Mouse (Mus musculus) right cerebral cortex, postnatal 10 days (tissue): Measurements from ENCODE around the gene Nmrk2.

Experiments
- DNase-seq, 2 experiments: peaks; one replicate each; pipeline ENCODE4 v3.0.0; 2021; ENCODE audit warnings: low spot score in 2 of 2

Gene Nmrk2

GRCm38 (mm10) chr10:81216810-81217209, 15.0 kb upstream of the Nmrk2 start:
- DNase-seq: no peak

- DNase-seq: no peak
Observed at GRCm38 (mm10) chr10:81216260-81216659, 14.4 kb upstream of the Nmrk2 start.

- no peak for DNase-seq
Observed at GRCm38 (mm10) chr10:81210154-81210553, 8.3 kb upstream of the Nmrk2 start.

- peak in 1 of 2 experiments; percentile 55 for DNase-seq
Observed at GRCm38 (mm10) chr10:81204137-81204536, 2.3 kb upstream of the Nmrk2 start.

DNA sequence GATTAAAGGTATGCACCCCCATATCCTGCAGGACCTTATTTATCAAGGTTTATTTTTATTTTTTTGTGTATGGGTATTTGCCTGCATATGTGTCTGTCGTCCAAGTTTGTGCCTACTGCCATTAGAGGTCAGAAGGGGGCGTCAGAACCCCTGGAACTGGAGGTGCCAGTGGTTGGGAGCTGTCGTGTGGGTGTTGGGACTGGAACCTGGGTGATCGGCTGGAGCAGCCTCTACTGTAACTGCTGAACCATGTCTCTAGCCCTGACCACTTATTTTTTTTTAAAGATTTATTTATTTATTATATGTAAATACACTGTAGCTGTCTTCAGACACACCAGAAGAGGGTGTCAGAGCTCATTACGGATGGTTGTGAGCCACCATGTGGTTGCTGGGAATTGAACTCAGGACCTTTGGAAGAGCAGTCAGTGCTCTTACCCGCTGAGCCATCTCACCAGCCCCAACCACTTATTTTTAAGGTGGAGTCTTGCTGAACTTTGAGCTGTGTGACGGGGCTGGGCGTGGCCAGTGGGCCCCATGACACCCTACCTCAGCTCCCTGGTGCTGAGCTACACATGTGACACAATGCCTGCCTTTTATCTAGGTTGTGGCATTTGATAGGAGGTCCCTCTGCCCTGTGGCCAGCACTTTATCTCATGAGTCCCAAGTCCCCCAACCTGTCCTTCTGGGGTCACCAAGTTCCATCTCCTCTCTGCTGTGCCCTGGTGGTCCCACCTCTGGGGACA, 1.3 kb upstream of the Nmrk2 start:
- no peak for DNase-seq

DNA sequence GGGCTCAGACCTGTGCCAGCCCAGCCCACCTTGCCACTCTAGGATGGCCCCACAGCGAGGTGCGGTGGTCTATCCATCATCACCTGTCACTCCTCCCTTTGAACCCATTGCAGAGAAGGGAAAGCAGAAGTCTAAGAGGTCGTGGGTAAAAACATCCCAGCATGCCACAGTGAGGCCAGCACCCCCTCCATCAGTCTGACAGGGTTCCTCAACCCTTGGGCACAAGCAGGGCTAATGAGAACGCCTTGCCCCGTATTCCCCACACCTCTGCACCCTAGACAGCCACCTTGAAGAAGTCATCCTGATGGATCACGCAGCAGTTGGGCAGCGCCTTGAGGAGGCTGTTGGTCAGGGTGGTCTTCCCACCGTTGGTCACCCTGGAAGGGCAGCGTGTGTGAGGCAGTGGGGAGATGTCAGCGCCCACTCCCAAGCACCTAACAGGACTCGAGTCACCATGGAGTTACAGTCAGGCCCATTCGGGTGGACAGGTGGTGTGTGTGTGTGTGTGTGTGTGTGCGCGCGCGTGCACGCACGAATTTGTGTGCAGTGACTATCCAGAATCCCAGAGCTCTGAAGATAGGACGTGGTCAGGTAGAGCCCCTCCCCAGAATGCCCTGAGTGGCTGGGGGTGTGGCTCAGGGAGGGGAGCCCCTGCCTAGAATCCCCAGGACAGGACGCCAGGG, 1.1 kb downstream of the Nmrk2 start:
- no peak for DNase-seq

- DNase-seq: no peak
Observed at GRCm38 (mm10) chr10:81200141-81200540, 1.7 kb downstream of the Nmrk2 start.

GRCm38 (mm10) chr10:81198990-81199389, 2.9 kb downstream of the Nmrk2 start:
- DNase-seq: no peak

GRCm38 (mm10) chr10:81198230-81198629, 3.6 kb downstream of the Nmrk2 start:
- DNase-seq: peak; percentile 75 to 78

DNA sequence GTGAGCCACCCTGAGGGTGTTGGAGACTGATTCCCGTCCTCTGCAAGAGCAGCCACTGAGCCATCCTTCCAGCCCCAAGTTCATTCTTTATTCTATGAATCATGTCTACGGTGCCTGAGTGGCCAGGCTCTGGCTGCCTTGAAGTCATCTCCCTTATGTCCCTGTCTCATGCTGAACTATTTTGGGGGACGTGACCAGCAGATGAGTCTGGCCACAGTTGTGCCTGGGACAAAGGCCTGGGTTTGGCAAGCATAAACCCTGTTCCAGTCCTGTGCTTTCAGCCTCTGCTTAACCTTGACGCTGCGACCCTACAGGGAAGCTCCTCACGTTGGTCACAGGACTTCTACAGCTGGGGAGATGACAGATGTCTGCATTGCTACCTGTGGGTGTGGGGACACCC, 4.5 kb downstream of the Nmrk2 start:
- DNase-seq: no peak

DNA sequence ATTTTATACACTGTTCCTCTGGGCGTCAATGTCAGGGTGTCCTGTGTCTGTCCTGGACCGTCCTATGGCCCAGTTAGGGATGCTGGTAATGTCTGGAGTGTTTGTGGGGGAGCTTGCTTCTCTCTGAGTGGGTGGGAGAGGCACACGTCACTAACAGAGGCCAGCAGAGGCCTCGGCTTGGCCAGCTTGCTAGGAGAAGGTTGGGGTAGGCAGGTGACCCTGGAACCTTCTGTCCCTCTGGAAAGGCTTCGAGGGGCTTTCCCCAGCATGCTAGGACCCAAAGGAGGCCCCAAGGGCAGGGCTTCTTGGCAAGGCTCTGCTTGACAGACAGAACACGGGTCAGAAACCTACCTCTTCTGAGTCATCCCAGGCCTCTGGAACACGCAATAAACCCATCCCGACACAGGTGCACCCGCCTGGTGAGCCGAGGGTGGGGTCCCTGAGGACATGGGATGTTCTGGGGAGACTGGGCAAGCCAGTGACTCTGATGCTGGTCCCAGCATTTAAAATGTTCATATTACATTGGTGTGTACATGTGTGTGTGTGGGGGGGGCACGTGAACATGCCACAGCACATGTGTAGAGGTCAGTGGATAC, 5.3 kb downstream of the Nmrk2 start:
- no peak for DNase-seq

GRCm38 (mm10) chr10:81195300-81195699, 6.6 kb downstream of the Nmrk2 start:
- peak in 1 of 2 experiments; percentile 50 for DNase-seq

DNA sequence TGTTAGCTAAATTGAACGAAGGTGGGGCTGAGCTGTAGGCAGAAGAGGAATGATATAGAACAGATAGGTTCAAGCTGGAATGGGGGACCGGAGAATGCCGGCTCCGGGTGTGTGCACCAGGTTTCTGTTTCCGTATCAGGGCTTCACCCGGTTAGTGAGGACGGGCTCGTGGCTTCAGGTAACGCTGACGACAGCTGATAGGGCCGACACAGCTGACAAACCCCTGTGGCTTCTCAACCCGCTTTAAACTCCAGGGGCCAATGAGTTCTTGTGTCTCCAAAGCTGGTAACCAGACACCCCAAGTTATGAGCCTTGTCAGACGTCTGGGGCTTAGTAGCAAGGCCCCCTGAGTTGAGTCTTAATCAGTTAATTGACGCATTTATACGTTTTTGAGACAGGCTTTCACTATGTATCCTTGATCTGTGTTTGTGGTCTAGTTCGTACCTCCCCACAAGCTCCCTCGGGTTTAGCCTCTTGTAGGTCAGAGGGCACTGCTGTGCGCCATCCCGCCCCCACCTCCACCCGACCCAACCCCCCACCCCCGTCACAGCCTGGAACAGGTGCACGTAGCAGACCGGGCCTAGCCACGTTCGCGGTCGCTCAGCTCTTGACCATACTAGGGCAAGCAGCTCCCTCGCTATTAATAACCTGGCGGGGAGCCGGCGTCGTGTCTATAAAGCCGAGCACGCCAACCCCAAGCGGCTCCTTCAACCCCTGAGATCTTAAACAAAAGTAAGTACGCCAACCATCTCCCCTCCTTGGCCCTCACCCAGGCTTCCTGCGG, 7.7 kb downstream of the Nmrk2 start:
- DNase-seq: peak in 1 of 2 experiments; percentile 64

GRCm38 (mm10) chr10:81192968-81193501, 8.8 kb downstream of the Nmrk2 start:
- DNase-seq: no peak

DNA sequence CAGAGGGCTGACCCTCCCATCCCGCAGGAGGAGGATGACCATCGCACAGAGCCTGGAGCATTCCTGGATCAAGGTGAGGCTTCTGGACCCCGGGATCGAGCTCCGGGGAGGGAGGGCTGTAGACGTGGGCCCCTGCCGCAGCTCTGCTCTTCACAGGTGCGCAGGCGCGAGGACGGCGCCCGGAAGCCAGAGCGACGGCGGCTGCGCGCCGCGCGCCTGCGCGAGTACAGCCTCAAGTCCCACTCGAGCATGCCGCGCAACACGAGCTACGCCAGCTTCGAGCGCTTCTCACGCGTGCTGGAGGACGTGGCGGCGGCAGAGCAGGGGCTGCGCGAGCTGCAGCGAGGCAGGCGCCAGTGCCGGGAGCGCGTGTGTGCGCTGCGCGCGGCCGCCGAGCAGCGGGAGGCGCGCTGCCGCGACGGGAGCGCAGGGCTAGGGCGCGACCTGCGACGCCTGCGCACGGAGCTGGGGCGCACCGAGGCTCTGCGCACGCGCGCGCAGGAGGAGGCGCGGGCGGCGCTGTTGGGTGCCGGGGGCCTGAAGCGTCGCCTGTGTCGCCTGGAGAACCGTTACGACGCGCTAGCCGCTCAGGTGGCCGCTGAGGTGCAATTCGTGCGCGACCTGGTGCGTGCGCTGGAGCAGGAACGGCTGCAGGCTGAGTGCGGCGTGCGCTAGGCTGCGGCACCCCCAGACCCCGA, 9.4 kb downstream of the Nmrk2 start:
- DNase-seq: peak; percentile 92 to 93

GRCm38 (mm10) chr10:81191342-81191982, 10.4 kb downstream of the Nmrk2 start:
- DNase-seq: peak in 1 of 2 experiments; percentile 61

DNA sequence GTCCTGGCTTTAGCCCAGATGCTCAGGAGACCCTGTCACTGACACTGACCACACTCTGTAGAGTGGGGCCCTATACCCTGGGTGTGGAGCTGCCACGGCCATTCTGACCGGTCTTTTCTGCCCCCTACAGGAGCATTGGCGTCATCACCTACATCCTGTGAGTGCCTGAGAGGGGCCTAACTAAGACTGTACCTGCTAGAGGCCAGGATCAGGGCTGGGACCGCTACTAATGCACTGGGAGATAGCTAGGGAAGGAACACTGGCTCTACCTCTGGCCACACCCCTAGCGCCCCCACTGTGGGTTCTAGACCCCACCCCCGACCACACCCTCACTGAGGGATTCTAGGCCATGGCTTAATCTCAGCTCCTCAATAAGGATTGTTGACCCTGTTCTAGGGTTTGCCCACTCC, 10.9 kb downstream of the Nmrk2 start:
- peak in 1 of 2 experiments; percentile 43 for DNase-seq

- peak in 1 of 2 experiments; percentile 49 for DNase-seq
Observed at GRCm38 (mm10) chr10:81190236-81190911, 11.5 kb downstream of the Nmrk2 start.

DNA sequence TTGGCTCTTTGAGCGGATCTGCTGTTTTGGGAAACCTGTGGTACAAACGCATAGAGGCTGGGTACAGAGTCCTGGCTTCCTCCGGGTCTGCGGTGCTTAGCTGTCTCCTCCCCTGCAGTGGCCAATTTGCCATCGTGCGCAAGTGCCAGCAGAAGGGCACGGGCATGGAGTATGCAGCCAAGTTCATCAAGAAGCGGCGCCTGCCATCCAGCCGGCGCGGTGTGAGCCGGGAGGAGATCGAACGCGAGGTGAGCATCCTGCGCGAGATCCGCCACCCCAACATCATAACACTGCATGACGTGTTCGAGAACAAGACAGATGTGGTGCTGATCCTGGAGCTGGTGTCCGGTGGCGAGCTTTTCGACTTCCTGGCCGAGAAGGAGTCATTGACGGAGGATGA, 12.0 kb downstream of the Nmrk2 start:
- no peak for DNase-seq

DNA sequence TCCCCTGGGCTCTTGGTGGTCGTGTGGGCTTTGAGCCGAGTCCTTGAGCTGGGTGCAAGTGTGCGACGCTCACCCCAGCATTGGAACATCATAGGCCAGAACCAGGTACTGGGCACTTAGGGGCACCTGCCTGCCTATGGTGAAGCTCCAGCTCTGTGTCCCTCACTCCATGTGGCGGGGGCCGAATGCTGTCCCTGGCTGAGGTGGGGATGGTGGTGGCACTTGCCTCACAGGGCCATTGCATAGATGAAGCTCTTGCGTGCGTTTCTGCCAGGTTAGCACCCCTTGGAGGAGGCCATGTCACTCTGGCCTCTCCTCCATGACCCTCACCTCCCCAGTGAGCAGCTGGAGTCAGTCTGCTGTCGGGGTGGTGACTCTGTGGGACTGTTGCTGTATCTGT, 14.7 kb downstream of the Nmrk2 start:
- DNase-seq: no peak
